Mouse (Mus musculus) adrenal gland, adult 18-20 months (tissue): Measurements from ENCODE around the gene Pml. TPM values are rescaled to one million over a fixed set of nuclear protein-coding genes. Genes with fewer than 3 reads are reported as not detected.

Experiments
- DNase-seq, 2 experiments: peaks; one replicate each; pipeline ENCODE4 v3.0.0; 2021 to 2022; ENCODE audit warnings: low spot score in 2 of 2
- long read RNA-seq, 2 experiments: library from polyadenylated mRNA; stranded (forward); transcript quantifications; one replicate each; pipeline ENCODE4 v2.0.0; 2021
- total RNA-seq, 2 experiments: library from RNA; stranded (reverse); gene quantifications; 1 replicate in 1 of 2; 2 replicates in 1 of 2; pipeline ENCODE4 v1.2.3; 2021

The Pml gene
- 10 to 100 TPM; 16.1 to 17.9 TPM for total RNA-seq
- long read RNA-seq, experiment 1, full-length matches to known transcripts = 4 of 9 reads
- long read RNA-seq, experiment 1, partial matches to known transcripts = 0 of 9 reads
- long read RNA-seq, experiment 1, other reads (novel, unspliced or antisense) = 5 of 9 reads
- long read RNA-seq, experiment 2, partial matches to known transcripts = 4 of 6 reads
- long read RNA-seq, experiment 2, other reads (novel, unspliced or antisense) = 2 of 6 reads

- DNase-seq = peak; percentile 70 to 72
Measured at GRCm38 (mm10) chr9:58249592-58250192, at the start of gene Pml. Gene Pml, minus strand, starts transcription at chr9:58249786.

DNA sequence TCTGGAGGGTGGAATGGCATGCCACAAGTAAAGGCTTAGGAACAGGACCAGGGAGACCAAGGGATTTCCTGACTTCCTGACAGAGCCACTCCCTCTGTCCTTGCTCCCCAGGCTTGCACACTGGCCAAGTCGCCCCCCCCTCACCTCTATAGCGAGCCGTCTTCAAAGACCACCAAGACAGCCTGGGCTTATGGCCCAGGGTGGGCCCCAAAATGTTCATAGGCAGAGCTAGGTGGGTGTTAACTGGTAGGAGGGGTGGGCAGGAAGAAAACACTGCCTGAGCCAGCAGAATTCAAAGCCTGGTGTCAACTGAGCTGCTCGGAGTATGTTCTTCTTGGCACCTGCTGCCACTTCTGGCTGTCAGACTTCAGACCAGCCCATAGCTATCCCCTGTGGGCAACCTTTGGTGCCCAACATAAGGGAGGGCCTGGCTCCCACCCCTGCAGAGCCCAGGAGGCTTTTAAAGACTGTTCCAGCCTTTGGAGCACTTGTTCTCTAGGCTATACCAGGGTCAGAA lies 48.4 kb upstream of the Pml start:
- no peak for DNase-seq

GRCm38 (mm10) chr9:58297065-58297464 lies 47.5 kb upstream of the Pml start:
- DNase-seq = no peak

GRCm38 (mm10) chr9:58295766-58296361 lies 46.3 kb upstream of the Pml start:
- DNase-seq = no peak

DNA sequence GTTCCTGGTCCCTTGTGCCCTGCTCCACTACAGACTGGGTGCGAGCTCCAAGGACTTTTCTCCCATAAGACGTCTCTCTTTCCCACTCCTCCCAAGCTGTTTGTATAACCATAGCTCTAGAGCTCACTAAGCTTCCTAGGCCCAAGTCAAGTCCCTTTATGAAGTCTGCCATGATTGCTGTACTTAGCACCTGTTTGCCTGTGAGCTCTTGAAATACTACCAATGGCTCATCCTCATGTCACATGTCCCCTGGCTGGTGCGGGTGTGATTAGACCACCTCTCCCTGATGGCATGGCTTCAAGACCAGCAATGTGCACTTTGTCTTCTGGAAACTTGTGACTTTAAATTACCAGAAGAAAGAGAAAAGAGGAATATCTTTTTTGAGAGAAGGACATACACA lies 45.8 kb upstream of the Pml start:
- DNase-seq = no peak

DNA sequence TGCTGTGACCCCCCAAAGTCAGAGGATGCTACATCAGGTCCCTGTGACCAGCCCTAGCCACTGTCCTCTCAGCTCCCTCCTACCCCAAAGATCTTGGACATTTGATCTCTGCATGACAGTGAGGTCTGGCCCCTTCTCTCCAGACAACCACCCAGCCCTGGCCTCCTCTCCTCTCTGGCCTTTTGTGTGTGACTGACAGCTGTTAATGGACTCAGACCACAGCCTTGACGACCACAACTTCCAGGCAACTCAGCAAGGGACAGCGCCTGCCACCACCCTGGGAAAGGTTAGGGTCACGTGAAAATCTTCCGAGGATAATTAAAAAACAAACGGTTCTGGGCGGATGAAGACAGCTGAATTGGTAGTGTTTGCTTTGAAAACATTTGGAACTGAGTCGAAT lies 44.9 kb upstream of the Pml start:
- DNase-seq = no peak

GRCm38 (mm10) chr9:58289901-58290300 lies 40.3 kb upstream of the Pml start:
- no peak for DNase-seq

- DNase-seq = no peak
Measured at GRCm38 (mm10) chr9:58289090-58289489, 39.5 kb upstream of the Pml start.

DNA sequence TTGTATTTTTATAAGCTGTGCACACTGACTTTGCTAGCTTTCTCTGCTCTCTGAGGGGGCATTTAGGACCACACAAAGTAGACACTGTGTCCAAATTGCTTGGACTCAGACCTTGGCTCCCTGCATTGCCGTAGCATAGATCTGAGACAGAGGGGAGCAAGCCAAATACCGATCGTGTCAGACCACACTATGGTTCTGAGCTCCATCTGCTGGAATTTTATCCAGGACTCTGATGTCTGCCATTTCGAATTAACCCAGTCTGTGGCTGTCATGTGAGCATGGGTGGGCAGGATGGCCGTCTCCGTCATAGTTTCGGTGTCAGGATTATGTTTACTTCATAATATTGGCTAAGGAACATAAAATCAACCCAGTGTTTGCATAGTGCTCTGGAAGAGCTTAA lies 33.8 kb upstream of the Pml start:
- no peak for DNase-seq

DNA sequence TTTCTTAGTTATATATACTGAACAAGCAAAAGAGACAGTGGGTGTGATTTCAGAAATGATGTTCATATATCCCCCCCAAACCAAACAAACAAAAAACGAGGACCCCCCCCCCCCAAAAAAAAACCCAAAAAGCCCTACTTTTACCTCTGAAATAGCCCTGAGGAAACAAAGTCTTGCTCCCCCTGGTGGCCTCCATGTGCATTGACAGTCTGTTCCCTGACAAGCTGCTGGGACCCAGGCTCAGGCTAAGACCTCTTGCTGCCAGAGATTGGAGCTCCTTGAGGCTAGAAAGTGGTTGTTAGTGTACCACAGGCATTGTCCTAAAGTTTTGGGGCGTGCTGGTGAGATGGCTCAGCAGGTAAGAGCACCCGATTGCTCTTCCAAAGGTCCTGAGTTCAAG lies 32.0 kb upstream of the Pml start:
- peak; percentile 41 to 43 for DNase-seq

- DNase-seq = peak; percentile 41 to 47
Measured at GRCm38 (mm10) chr9:58280259-58281109, 30.9 kb upstream of the Pml start.

DNA sequence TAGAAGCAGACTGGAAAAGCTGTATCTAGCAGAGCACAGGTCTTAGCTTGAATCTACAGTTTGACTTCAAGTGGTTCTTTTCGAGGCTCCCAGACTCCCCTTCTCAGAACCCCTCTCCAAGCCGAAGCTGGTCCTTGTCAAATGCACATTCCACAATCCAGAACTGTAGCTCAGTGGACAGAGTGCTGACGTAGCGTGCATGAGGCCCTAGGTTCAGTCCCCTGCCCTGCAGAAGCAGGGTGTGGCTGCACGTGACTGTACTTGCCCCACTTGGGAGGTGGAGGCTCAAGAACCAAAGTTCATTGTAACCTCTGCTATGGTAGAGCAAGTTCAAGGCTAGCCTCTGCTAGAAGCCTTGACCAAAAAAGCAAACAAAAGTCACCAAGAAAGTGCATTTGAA lies 30.2 kb upstream of the Pml start:
- DNase-seq = no peak

- no peak for DNase-seq
Measured at GRCm38 (mm10) chr9:58278821-58279723, 29.5 kb upstream of the Pml start.

- no peak for DNase-seq
Measured at GRCm38 (mm10) chr9:58278313-58278712, 28.7 kb upstream of the Pml start.

DNA sequence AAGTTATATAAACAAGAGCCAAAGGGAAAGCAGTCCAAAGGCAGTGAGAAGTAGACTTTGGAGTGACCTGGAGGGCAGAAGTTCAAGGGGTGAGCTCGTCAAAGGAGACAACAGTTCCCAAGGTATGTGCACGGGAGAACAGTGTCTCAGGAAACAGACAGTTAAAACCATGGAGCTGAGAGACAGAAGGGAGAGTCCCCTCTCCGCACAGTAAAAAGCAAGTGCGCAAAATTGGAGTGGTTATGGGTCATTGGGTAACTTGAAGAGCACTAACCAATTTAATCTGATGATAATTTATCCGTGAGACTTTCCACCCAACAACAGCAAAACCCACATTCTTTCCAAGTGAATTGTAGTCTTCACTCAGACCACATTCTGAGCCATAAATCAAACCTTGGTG lies 26.8 kb upstream of the Pml start:
- DNase-seq = no peak

- DNase-seq = no peak
Measured at GRCm38 (mm10) chr9:58275797-58276196, 26.2 kb upstream of the Pml start.

- DNase-seq = peak in 1 of 2 experiments; percentile 17
Measured at GRCm38 (mm10) chr9:58275115-58275774, 25.7 kb upstream of the Pml start.

DNA sequence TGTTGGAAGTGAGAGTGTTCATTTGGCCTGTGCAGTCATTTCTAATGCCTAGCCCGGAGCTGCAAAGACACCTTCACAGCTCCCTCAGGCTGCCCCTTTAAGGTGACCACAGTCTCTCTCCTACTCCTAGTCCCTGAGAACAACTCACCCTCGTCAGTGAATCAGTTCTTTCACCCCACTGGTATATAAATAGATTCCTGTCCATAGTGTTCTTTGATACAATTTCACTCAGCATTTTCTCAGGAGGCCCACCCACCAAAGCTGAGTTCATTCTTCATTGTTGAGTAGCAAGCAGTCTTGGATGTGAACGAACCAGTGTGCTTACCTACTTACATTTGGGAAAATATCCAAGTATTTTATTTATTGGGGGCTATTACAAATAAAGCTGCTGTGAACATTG lies 25.0 kb upstream of the Pml start:
- no peak for DNase-seq

DNA sequence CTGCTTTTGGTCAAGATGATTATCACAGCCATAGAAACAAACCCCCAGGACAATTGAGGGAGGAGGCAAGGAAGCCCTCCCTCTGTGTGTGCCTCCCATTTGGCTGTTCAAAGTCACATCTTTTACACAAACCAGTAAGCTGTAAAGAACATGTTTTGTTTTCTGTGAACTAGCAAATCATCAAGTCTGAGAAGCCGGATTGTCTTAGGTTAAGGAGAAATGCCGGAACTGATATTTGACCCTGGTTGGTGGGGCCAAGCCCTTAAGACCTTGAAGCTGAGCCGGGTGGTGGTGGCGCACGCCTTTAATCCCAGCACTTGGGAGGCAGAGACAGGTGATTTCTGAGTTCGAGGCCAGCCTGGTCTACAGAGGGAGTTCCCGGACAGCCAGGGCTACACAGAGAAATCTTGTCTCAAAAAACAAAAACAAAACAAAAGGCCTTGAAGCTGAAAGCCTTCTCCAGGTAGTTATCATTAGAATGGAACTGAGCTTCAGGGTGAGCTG lies 24.6 kb upstream of the Pml start:
- no peak for DNase-seq

- no peak for DNase-seq
Measured at GRCm38 (mm10) chr9:58272855-58273254, 23.3 kb upstream of the Pml start.
